Mouse (Mus musculus): ENCODE measurements around the gene Wbp2nl. TPM values are rescaled to one million over a fixed set of nuclear protein-coding genes. Genes with fewer than 3 reads are reported as not detected.

Wbp2nl gene
- not detected in 2 replicates for polyA plus RNA-seq (2012; ENCODE audit: insufficient read depth, insufficient read length, low replicate concordance, missing spikeins)

GRCm38 (mm10) chr15:82298764-82299561 is at the start of gene Wbp2nl:
Gene Wbp2nl, plus strand, starts transcription at chr15:82298954.
- Histone ChIP-seq H3K27ac (ENCODE audit: insufficient read depth, low read depth, low read length) (no peak within 1 kb of the TSS), H3K4me1 (ENCODE audit: control insufficient read depth, insufficient read depth, low read length) (no peaks in the 10 kb centered on the region; the same call in 1 of the 2 replicates), H3K4me3 (ENCODE audit: insufficient read depth, low read depth, low read length) (no peak within 1 kb of the TSS)
- 62% methylated on average over 39 of the region's 39 CpGs for WGBS
- TF ChIP-seq CTCF (IDR thresholded peaks at IDR 0.05; ENCODE audit: insufficient read depth, low read depth, low read length) = no peak
- TF ChIP-seq POLR2A (IDR thresholded peaks at IDR 0.05; ENCODE audit: insufficient read depth, low read depth, low read length) = no peak

GRCm38 (mm10) chr15:82251579-82251978 is 47.2 kb upstream of the Wbp2nl start:
- WGBS = 90% methylated on average over 3 of the region's 3 CpGs
- H3K4me3 ChIP-seq (ENCODE audit: insufficient read depth, low read depth, low read length) = no peak overlapping the region
- TF ChIP-seq CTCF (IDR thresholded peaks at IDR 0.05; ENCODE audit: insufficient read depth, low read depth, low read length) = no peak
- no peak for TF ChIP-seq POLR2A (IDR thresholded peaks at IDR 0.05; ENCODE audit: insufficient read depth, low read depth, low read length)
- H3K27ac ChIP-seq (ENCODE audit: insufficient read depth, low read depth, low read length) = no peak overlapping the region
- H3K4me1 ChIP-seq (ENCODE audit: control insufficient read depth, insufficient read depth, low read length) = peaks cover 8% of the 10 kb centered on the region

DNA sequence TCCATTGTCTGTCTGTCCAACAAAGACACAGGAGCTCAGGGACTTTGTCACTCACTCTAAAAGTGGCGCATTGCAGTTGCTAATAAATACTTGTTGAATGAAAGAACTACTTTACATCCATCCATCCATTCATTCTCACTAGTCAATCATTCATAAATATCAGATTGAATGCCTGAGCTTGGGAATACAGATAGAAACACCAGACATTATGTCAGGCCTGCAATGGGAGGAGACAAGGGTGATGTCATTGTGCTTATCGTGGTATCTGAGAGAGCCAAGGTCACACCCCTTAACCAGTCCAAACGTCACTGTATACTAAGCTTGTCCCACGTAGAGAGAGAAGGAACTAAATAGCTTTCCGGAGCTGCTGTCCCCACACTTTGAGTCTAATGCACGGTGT is 46.7 kb upstream of the Wbp2nl start, which contains the start of gene 1500009C09Rik:
Gene 1500009C09Rik (plus strand): TSS at position 301 of the 400 bp plus-strand sequence.
- Histone ChIP-seq H3K27ac (ENCODE audit: insufficient read depth, low read depth, low read length) (no peak within 1 kb of the TSS), H3K4me1 (ENCODE audit: control insufficient read depth, insufficient read depth, low read length) (peaks cover 8% of the 10 kb centered on the region), H3K4me3 (ENCODE audit: insufficient read depth, low read depth, low read length) (no peak within 1 kb of the TSS)
- 90% methylated on average over 6 of the region's 6 CpGs for WGBS
- TF ChIP-seq CTCF (IDR thresholded peaks at IDR 0.05; ENCODE audit: insufficient read depth, low read depth, low read length) (no peak), POLR2A (IDR thresholded peaks at IDR 0.05; ENCODE audit: insufficient read depth, low read depth, low read length) (no peak)

GRCm38 (mm10) chr15:82255248-82255647 is 43.5 kb upstream of the Wbp2nl start:
- peak overlapping the region; percentile 98 for H3K27ac ChIP-seq (ENCODE audit: insufficient read depth, low read depth, low read length)
- H3K4me1 ChIP-seq (ENCODE audit: control insufficient read depth, insufficient read depth, low read length) = peaks cover 22% of the 10 kb centered on the region
- peak overlapping the region; percentile 78 for H3K4me3 ChIP-seq (ENCODE audit: insufficient read depth, low read depth, low read length)
- WGBS = 11% methylated on average over 4 of the region's 4 CpGs
- TF ChIP-seq CTCF (IDR thresholded peaks at IDR 0.05; ENCODE audit: insufficient read depth, low read depth, low read length) (peak; percentile 46), POLR2A (IDR thresholded peaks at IDR 0.05; ENCODE audit: insufficient read depth, low read depth, low read length) (0 out of 2 replicates have a peak, but pooled peaks have one; percentile 13)

DNA sequence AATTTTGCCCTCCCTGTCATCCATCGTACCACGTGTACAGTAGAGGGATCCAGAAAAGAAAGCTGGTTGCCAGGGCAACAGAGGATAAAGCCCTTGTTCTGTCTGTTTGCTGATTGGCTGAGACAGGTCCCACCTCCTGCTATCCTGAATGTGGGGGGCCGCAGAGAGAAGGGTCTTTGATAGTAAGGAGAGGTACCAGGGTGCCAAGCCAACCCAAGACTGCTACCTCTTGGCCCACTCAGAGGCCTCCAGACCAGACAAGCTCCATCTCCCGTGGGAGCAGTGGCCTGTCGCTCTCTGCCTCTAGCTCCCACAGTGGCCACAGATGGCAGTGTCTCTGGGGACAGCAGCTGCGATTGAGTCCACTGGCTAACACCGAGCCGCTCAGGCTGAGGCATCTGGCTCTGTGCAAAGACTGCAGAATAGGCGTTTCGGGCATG is 42.8 kb upstream of the Wbp2nl start:
- 3% methylated on average over 10 of the region's 10 CpGs for WGBS
- peak overlapping the region; percentile 78 for H3K4me3 ChIP-seq (ENCODE audit: insufficient read depth, low read depth, low read length)
- TF ChIP-seq CTCF (IDR thresholded peaks at IDR 0.05; ENCODE audit: insufficient read depth, low read depth, low read length) (0 out of 2 replicates have a peak, but pooled peaks have one; percentile 43), POLR2A (IDR thresholded peaks at IDR 0.05; ENCODE audit: insufficient read depth, low read depth, low read length) (peak; percentile 58)
- peaks cover 22% of the 10 kb centered on the region for H3K4me1 ChIP-seq (ENCODE audit: control insufficient read depth, insufficient read depth, low read length)
- H3K27ac ChIP-seq (ENCODE audit: insufficient read depth, low read depth, low read length) = peak overlapping the region; percentile 98

DNA sequence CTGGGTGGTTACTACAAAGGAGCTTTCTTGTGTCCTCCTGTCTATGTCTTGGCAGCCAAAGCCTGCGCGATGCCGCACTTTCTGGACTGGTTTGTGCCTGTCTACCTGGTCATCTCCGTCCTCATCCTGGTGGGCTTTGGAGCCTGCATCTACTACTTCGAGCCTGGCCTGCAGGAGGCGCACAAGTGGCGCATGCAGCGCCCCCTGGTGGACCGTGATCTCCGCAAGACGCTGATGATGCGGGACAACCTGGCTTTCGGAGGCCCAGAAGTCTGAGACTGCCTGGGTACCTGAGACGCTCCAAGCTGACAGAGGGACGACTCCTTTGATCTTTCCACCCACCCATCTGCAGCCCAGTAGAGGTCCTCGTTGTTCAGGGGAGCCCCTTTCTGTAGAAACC is 39.2 kb upstream of the Wbp2nl start:
- H3K4me1 ChIP-seq (ENCODE audit: control insufficient read depth, insufficient read depth, low read length) = peaks cover 25% of the 10 kb centered on the region
- no peak overlapping the region for H3K4me3 ChIP-seq (ENCODE audit: insufficient read depth, low read depth, low read length)
- 22% methylated on average over 16 of the region's 16 CpGs for WGBS
- no peak overlapping the region for H3K27ac ChIP-seq (ENCODE audit: insufficient read depth, low read depth, low read length)
- TF ChIP-seq CTCF (IDR thresholded peaks at IDR 0.05; ENCODE audit: insufficient read depth, low read depth, low read length) (peak; percentile 98), POLR2A (IDR thresholded peaks at IDR 0.05; ENCODE audit: insufficient read depth, low read depth, low read length) (no peak)

- WGBS = 12% methylated on average over 6 of the region's 6 CpGs
- peak; percentile 75 for TF ChIP-seq CTCF (IDR thresholded peaks at IDR 0.05; ENCODE audit: insufficient read depth, low read depth, low read length)
- no peak for TF ChIP-seq POLR2A (IDR thresholded peaks at IDR 0.05; ENCODE audit: insufficient read depth, low read depth, low read length)
- H3K4me1 ChIP-seq (ENCODE audit: control insufficient read depth, insufficient read depth, low read length) = peaks cover 14% of the 10 kb centered on the region
Measured at GRCm38 (mm10) chr15:82266356-82266755, 32.4 kb upstream of the Wbp2nl start.

DNA sequence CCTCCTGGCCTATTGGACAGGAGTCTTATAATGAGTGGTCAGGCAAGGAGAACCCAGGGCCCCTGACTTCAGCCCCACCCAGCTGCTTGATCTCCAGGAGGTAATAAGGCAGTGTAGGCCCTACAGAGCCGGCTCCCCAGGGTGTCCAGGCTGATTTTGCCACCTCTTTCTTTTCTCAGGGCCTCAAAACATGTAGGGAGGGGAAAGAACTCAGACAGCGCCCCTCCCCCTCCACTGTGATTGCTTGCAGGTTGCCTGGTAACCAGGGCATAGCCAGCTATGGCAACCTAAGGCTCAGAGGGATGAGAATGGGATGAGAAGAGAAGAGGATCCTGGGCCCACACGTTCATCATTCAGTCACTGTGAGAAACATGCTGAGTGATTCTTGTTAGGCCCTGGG is 30.6 kb upstream of the Wbp2nl start:
- 27% methylated on average over 3 of the region's 3 CpGs for WGBS
- no peak overlapping the region for H3K4me3 ChIP-seq (ENCODE audit: insufficient read depth, low read depth, low read length)
- H3K4me1 ChIP-seq (ENCODE audit: control insufficient read depth, insufficient read depth, low read length) = peaks cover 15% of the 10 kb centered on the region
- H3K27ac ChIP-seq (ENCODE audit: insufficient read depth, low read depth, low read length) = no peak overlapping the region
- TF ChIP-seq POLR2A (IDR thresholded peaks at IDR 0.05; ENCODE audit: insufficient read depth, low read depth, low read length) (no peak), CTCF (IDR thresholded peaks at IDR 0.05; ENCODE audit: insufficient read depth, low read depth, low read length) (no peak)

More at GRCm38 (mm10) chr15:82266356-82266755, 32.4 kb upstream of the Wbp2nl start:
- no peak overlapping the region for H3K4me3 ChIP-seq (ENCODE audit: insufficient read depth, low read depth, low read length)
- H3K27ac ChIP-seq (ENCODE audit: insufficient read depth, low read depth, low read length) = no peak overlapping the region

DNA sequence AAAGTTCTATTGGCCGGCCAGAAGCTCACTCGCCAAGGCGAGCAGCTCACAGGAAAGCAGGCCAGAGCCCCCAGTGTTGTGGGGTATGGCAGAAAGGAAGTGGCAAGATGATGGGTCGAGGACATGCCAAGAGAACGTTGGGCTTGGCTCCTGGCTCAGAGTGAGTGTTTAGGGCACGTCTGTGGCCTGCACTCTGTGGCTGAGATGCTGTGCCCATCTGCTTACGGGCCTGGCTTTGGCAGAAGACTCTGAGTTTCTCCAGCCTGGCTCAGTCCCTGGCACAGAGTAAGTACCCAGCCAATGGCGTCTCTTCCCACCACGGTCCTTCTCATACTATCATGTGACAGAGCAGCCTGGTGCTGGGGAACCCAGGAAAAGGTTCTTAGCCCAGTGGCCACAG is 30.0 kb upstream of the Wbp2nl start:
- Histone ChIP-seq H3K4me1 (ENCODE audit: control insufficient read depth, insufficient read depth, low read length) (peaks cover 15% of the 10 kb centered on the region), H3K4me3 (ENCODE audit: insufficient read depth, low read depth, low read length) (no peak overlapping the region), H3K27ac (ENCODE audit: insufficient read depth, low read depth, low read length) (no peak overlapping the region)
- whole genome bisulfite sequencing = 75% methylated on average over 9 of the region's 9 CpGs
- no peak for TF ChIP-seq POLR2A (IDR thresholded peaks at IDR 0.05; ENCODE audit: insufficient read depth, low read depth, low read length)
- no peak for TF ChIP-seq CTCF (IDR thresholded peaks at IDR 0.05; ENCODE audit: insufficient read depth, low read depth, low read length)

Data from olfactory bulb, adult 2 months (tissue).